Mouse (Mus musculus): ENCODE results near the gene Aff3. TPM values are rescaled to one million over a fixed set of nuclear protein-coding genes. Genes with fewer than 3 reads are reported as not detected.

Gene Aff3
- polyA plus RNA-seq, 1 experiment from 2014 or later, result 10.5 TPM

GRCm38 (mm10) chr1:38411106-38411505 is 253.6 kb downstream of the Aff3 start:
- H3K27ac ChIP-seq, result no peak overlapping the region
- no peak overlapping the region for H3K4me2 ChIP-seq
- H3K27me3 ChIP-seq, result no peaks in the 10 kb centered on the region
- 53% methylated on average over 4 of the region's 4 CpGs for WGBS
- no peaks in the 10 kb centered on the region for H3K9me3 ChIP-seq
- no peak for ATAC-seq (ENCODE audit: borderline replicate concordance, extremely low read depth, low FRiP score, low TSS enrichment)
- no peaks in the 10 kb centered on the region for H3K36me3 ChIP-seq
- no peak overlapping the region for H3K4me3 ChIP-seq
- no peak overlapping the region for H3K9ac ChIP-seq
- no peaks in the 10 kb centered on the region for H3K4me1 ChIP-seq

GRCm38 (mm10) chr1:38410457-38410856 is 254.3 kb downstream of the Aff3 start:
- WGBS, result 49% methylated on average over 4 of the region's 4 CpGs
- no peak overlapping the region for H3K4me3 ChIP-seq
- no peak for ATAC-seq (ENCODE audit: borderline replicate concordance, extremely low read depth, low FRiP score, low TSS enrichment)
- H3K9ac ChIP-seq, result no peak overlapping the region
- H3K36me3 ChIP-seq, result no peaks in the 10 kb centered on the region
- H3K27ac ChIP-seq, result no peak overlapping the region
- H3K4me1 ChIP-seq, result no peaks in the 10 kb centered on the region
- H3K27me3 ChIP-seq, result no peaks in the 10 kb centered on the region
- no peak overlapping the region for H3K4me2 ChIP-seq
- no peaks in the 10 kb centered on the region for H3K9me3 ChIP-seq

- Histone ChIP-seq H3K27ac (no peak overlapping the region), H3K36me3 (no peaks in the 10 kb centered on the region), H3K9me3 (no peaks in the 10 kb centered on the region), H3K4me2 (no peak overlapping the region), H3K27me3 (no peaks in the 10 kb centered on the region), H3K4me1 (no peaks in the 10 kb centered on the region), H3K9ac (no peak overlapping the region), H3K4me3 (no peak overlapping the region)
- no peak for ATAC-seq (ENCODE audit: borderline replicate concordance, extremely low read depth, low FRiP score, low TSS enrichment)
- WGBS, result 78% methylated on average over 3 of the region's 3 CpGs
These were observed 256.5 kb downstream of the Aff3 start for GRCm38 (mm10) chr1:38408241-38408640.

GRCm38 (mm10) chr1:38403781-38404180 is 261.0 kb downstream of the Aff3 start:
- Histone ChIP-seq H3K9me3 (no peaks in the 10 kb centered on the region), H3K27me3 (no peaks in the 10 kb centered on the region), H3K9ac (no peak overlapping the region), H3K4me1 (peaks cover 13% of the 10 kb centered on the region; the same call in 1 of the 2 replicates), H3K36me3 (no peaks in the 10 kb centered on the region), H3K4me3 (no peak overlapping the region), H3K4me2 (no peak overlapping the region), H3K27ac (no peak overlapping the region)
- 84% methylated on average over 5 of the region's 5 CpGs for WGBS
- no peak for ATAC-seq (ENCODE audit: borderline replicate concordance, extremely low read depth, low FRiP score, low TSS enrichment)

- no peak for ATAC-seq (ENCODE audit: borderline replicate concordance, extremely low read depth, low FRiP score, low TSS enrichment)
- H3K27me3 ChIP-seq, result no peaks in the 10 kb centered on the region
- no peak overlapping the region for H3K4me3 ChIP-seq
- 45% methylated on average over 4 of the region's 4 CpGs for WGBS
- H3K36me3 ChIP-seq, result no peaks in the 10 kb centered on the region
- H3K4me2 ChIP-seq, result no peak overlapping the region
- H3K27ac ChIP-seq, result no peak overlapping the region
- no peak overlapping the region for H3K9ac ChIP-seq
- peaks cover 17% of the 10 kb centered on the region for H3K4me1 ChIP-seq
- no peaks in the 10 kb centered on the region for H3K9me3 ChIP-seq
These were observed 262.9 kb downstream of the Aff3 start for GRCm38 (mm10) chr1:38401856-38402255.

GRCm38 (mm10) chr1:38399269-38399668 is 265.5 kb downstream of the Aff3 start:
- H3K9ac ChIP-seq, result no peak overlapping the region
- no peak overlapping the region for H3K4me3 ChIP-seq
- H3K4me2 ChIP-seq, result no peak overlapping the region
- peaks cover 32% of the 10 kb centered on the region for H3K4me1 ChIP-seq
- WGBS, result 66% methylated on average over 10 of the region's 10 CpGs
- H3K9me3 ChIP-seq, result no peaks in the 10 kb centered on the region
- no peak for ATAC-seq (ENCODE audit: borderline replicate concordance, extremely low read depth, low FRiP score, low TSS enrichment)
- no peaks in the 10 kb centered on the region for H3K27me3 ChIP-seq
- H3K27ac ChIP-seq, result no peak overlapping the region
- H3K36me3 ChIP-seq, result no peaks in the 10 kb centered on the region

- peaks cover 38% of the 10 kb centered on the region for H3K4me1 ChIP-seq
- no peak for ATAC-seq (ENCODE audit: borderline replicate concordance, extremely low read depth, low FRiP score, low TSS enrichment)
- H3K27me3 ChIP-seq, result no peaks in the 10 kb centered on the region
- no peaks in the 10 kb centered on the region for H3K9me3 ChIP-seq
- H3K4me3 ChIP-seq, result no peak overlapping the region
- no peak overlapping the region for H3K9ac ChIP-seq
- H3K4me2 ChIP-seq, result no peak overlapping the region
- H3K27ac ChIP-seq, result no peak overlapping the region
- 71% methylated on average over 5 of the region's 5 CpGs for WGBS
- no peaks in the 10 kb centered on the region for H3K36me3 ChIP-seq
These were observed 266.2 kb downstream of the Aff3 start for GRCm38 (mm10) chr1:38398566-38398965.

GRCm38 (mm10) chr1:38395194-38395681 is 269.5 kb downstream of the Aff3 start:
- no peak overlapping the region for H3K9ac ChIP-seq
- 38% methylated on average over 11 of the region's 11 CpGs for WGBS
- H3K27ac ChIP-seq, result no peak overlapping the region
- no peaks in the 10 kb centered on the region for H3K27me3 ChIP-seq
- H3K4me2 ChIP-seq, result no peak overlapping the region
- peaks cover 37% of the 10 kb centered on the region for H3K4me1 ChIP-seq
- H3K4me3 ChIP-seq, result no peak overlapping the region
- no peaks in the 10 kb centered on the region for H3K36me3 ChIP-seq
- no peaks in the 10 kb centered on the region for H3K9me3 ChIP-seq
- ATAC-seq (ENCODE audit: borderline replicate concordance, extremely low read depth, low FRiP score, low TSS enrichment), result no peak

- 22% methylated on average over 5 of the region's 5 CpGs for WGBS
- H3K27ac ChIP-seq, result no peak overlapping the region
- no peak overlapping the region for H3K9ac ChIP-seq
- H3K27me3 ChIP-seq, result no peaks in the 10 kb centered on the region
- no peak overlapping the region for H3K4me2 ChIP-seq
- peak; percentile 73; the same call in 1 of the 2 replicates for ATAC-seq (ENCODE audit: borderline replicate concordance, extremely low read depth, low FRiP score, low TSS enrichment)
- H3K4me1 ChIP-seq, result peaks cover 36% of the 10 kb centered on the region
- H3K4me3 ChIP-seq, result no peak overlapping the region
- H3K9me3 ChIP-seq, result no peaks in the 10 kb centered on the region
- no peaks in the 10 kb centered on the region for H3K36me3 ChIP-seq
These were observed 270.3 kb downstream of the Aff3 start for GRCm38 (mm10) chr1:38394493-38394892.

- 34% methylated on average over 6 of the region's 6 CpGs for WGBS
- ATAC-seq (ENCODE audit: borderline replicate concordance, extremely low read depth, low FRiP score, low TSS enrichment), result no peak
- H3K9ac ChIP-seq, result no peak overlapping the region
These were observed 271.2 kb downstream of the Aff3 start for GRCm38 (mm10) chr1:38393516-38393915.

GRCm38 (mm10) chr1:38392928-38393327 is 271.8 kb downstream of the Aff3 start:
- Histone ChIP-seq H3K27ac (no peak overlapping the region), H3K4me2 (no peak overlapping the region), H3K4me3 (no peak overlapping the region), H3K27me3 (no peaks in the 10 kb centered on the region), H3K9ac (no peak overlapping the region), H3K4me1 (peaks cover 31% of the 10 kb centered on the region), H3K36me3 (no peaks in the 10 kb centered on the region), H3K9me3 (no peaks in the 10 kb centered on the region)
- ATAC-seq (ENCODE audit: borderline replicate concordance, extremely low read depth, low FRiP score, low TSS enrichment), result no peak
- WGBS, result 31% methylated on average over 2 of the region's 2 CpGs

More at GRCm38 (mm10) chr1:38393516-38393915, 271.2 kb downstream of the Aff3 start:
- peaks cover 31% of the 10 kb centered on the region for H3K4me1 ChIP-seq
- H3K4me2 ChIP-seq, result no peak overlapping the region
- no peaks in the 10 kb centered on the region for H3K36me3 ChIP-seq
- H3K4me3 ChIP-seq, result no peak overlapping the region
- no peak overlapping the region for H3K27ac ChIP-seq
- no peaks in the 10 kb centered on the region for H3K9me3 ChIP-seq
- H3K27me3 ChIP-seq, result no peaks in the 10 kb centered on the region

GRCm38 (mm10) chr1:38390886-38391249 is 273.9 kb downstream of the Aff3 start:
- no peak for ATAC-seq (ENCODE audit: borderline replicate concordance, extremely low read depth, low FRiP score, low TSS enrichment)
- H3K4me1 ChIP-seq, result peaks cover 31% of the 10 kb centered on the region

More at GRCm38 (mm10) chr1:38390886-38391249, 273.9 kb downstream of the Aff3 start:
- H3K27ac ChIP-seq, result no peak overlapping the region
- no peaks in the 10 kb centered on the region for H3K27me3 ChIP-seq
- H3K9ac ChIP-seq, result no peak overlapping the region
- WGBS, result 65% methylated on average over 7 of the region's 7 CpGs
- no peak overlapping the region for H3K4me3 ChIP-seq
- no peaks in the 10 kb centered on the region for H3K36me3 ChIP-seq
- H3K4me2 ChIP-seq, result no peak overlapping the region
- no peaks in the 10 kb centered on the region for H3K9me3 ChIP-seq
